Mouse (Mus musculus): ENCODE measurements at regions not wholly inside any gene's neighbourhood (a gene's known extent, or its start where the extent isn't known, plus 50 kb on each side); places are given as distances from the start of the nearest gene placed in this dataset.

GRCm38 (mm10) chr13:114642901-114643491 is 175.0 kb upstream of the Mocs2 start:
- Histone ChIP-seq H3K4me3 (ENCODE audit: low read depth, low read length) (no peak overlapping the region), H3K36me3 (ENCODE audit: control insufficient read depth, insufficient read depth, low read length) (no peaks in the 10 kb centered on the region), H3K4me2 (replicated peaks; ENCODE audit: low read depth, low read length) (no peak overlapping the region), H3K9me3 (ENCODE audit: control insufficient read depth, low read depth, low read length) (no peaks in the 10 kb centered on the region), H3K27ac (ENCODE audit: low read length) (no peak overlapping the region), H3K27me3 (ENCODE audit: control insufficient read depth, insufficient read depth, low read length) (no peaks in the 10 kb centered on the region), H3K9ac (replicated peaks; ENCODE audit: low read depth, low read length) (no peak overlapping the region), H3K4me1 (ENCODE audit: control insufficient read depth, insufficient read depth, low read length) (no peaks in the 10 kb centered on the region)
- no peak for ATAC-seq (ENCODE audit: insufficient number of reproducible peaks, insufficient read depth, low FRiP score, low read depth)
- 59% methylated on average over 3 of the region's 3 CpGs for WGBS

DNA sequence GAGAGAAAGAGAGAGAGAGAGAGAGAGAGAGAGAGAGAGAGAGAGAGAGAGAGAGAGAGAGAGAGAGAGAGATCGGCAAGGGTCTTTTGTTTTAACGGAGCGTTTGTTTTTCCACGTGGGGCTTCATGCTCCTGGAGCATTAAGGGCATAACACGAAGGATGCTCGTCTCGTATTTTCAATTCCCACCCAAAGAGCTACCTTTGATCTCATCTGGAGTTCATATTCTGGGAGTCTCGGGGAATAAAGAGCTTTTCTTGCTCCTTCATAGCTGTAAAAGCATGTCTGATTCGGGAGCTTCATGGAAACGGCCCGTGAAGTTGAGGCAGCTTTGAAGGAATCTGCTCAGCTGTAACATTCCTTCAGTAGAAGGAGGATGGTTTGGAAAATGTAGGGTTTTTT is 174.5 kb upstream of the Mocs2 start:
- 70% methylated on average over 11 of the region's 11 CpGs for WGBS
- Histone ChIP-seq H3K27ac (ENCODE audit: low read length) (no peak overlapping the region), H3K9ac (replicated peaks; ENCODE audit: low read depth, low read length) (no peak overlapping the region), H3K4me2 (replicated peaks; ENCODE audit: low read depth, low read length) (no peak overlapping the region), H3K27me3 (ENCODE audit: control insufficient read depth, insufficient read depth, low read length) (no peaks in the 10 kb centered on the region), H3K36me3 (ENCODE audit: control insufficient read depth, insufficient read depth, low read length) (no peaks in the 10 kb centered on the region), H3K4me3 (ENCODE audit: low read depth, low read length) (no peak overlapping the region), H3K9me3 (ENCODE audit: control insufficient read depth, low read depth, low read length) (no peaks in the 10 kb centered on the region), H3K4me1 (ENCODE audit: control insufficient read depth, insufficient read depth, low read length) (no peaks in the 10 kb centered on the region)
- no peak for ATAC-seq (ENCODE audit: insufficient number of reproducible peaks, insufficient read depth, low FRiP score, low read depth)

DNA sequence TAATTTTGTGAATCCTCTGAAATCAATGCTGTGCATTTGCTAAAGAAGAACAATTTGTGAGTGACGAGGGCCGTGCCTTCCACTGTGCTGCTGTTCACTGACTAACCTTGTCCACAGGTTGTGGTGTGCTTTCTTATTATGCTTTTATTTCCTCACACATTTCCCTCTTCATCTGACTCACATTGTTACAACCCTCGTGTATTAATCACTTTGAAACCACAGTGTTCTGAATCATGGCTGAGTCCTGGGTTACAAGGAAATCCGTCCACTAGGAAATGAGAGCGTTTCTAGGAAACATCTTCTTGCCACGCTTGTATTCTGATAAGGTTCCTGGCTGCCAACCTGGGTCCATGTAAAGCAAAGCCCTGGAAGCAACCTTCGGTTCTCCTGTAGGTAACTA is 163.8 kb upstream of the Mocs2 start:
- Histone ChIP-seq H3K27me3 (ENCODE audit: control insufficient read depth, insufficient read depth, low read length) (no peaks in the 10 kb centered on the region), H3K27ac (ENCODE audit: low read length) (no peak overlapping the region), H3K36me3 (ENCODE audit: control insufficient read depth, insufficient read depth, low read length) (no peaks in the 10 kb centered on the region), H3K9me3 (ENCODE audit: control insufficient read depth, low read depth, low read length) (no peaks in the 10 kb centered on the region), H3K4me2 (replicated peaks; ENCODE audit: low read depth, low read length) (no peak overlapping the region), H3K9ac (replicated peaks; ENCODE audit: low read depth, low read length) (no peak overlapping the region), H3K4me1 (ENCODE audit: control insufficient read depth, insufficient read depth, low read length) (no peaks in the 10 kb centered on the region), H3K4me3 (ENCODE audit: low read depth, low read length) (no peak overlapping the region)
- 85% methylated on average over 7 of the region's 7 CpGs for WGBS
- no peak for ATAC-seq (ENCODE audit: insufficient number of reproducible peaks, insufficient read depth, low FRiP score, low read depth)

DNA sequence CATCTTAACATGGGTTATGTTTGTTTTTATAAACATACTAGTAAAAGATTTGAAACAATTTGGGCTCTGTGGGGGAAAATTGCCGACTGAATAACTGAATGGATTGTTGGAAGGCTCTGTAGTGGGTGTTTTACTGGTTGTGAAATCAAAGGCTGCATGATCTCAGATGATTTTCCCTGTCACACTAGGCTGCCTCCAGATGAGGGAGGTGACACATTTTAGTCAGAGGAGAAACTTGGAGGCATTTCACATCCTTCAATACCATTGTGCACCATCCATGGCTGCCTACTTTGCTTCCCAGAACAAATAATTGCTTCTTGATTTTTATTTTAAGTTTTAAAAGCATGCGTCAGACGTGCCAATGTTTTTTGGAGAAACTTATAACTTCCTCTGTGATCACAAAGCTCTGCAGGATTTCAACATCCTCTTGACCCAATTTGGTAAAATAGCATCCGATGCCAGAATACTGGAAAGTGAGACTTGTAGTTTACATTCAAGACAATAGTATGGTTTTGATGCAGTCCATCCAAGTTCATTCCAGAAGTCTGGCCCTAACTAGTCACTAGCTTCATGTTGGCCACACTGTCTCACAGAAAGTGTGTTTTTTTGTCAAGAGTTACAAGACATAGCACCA is 163.0 kb upstream of the Mocs2 start:
- WGBS: 81% methylated on average over 4 of the region's 4 CpGs
- Histone ChIP-seq H3K4me3 (ENCODE audit: low read depth, low read length) (no peak overlapping the region), H3K9me3 (ENCODE audit: control insufficient read depth, low read depth, low read length) (no peaks in the 10 kb centered on the region), H3K27me3 (ENCODE audit: control insufficient read depth, insufficient read depth, low read length) (no peaks in the 10 kb centered on the region), H3K9ac (replicated peaks; ENCODE audit: low read depth, low read length) (no peak overlapping the region), H3K4me2 (replicated peaks; ENCODE audit: low read depth, low read length) (no peak overlapping the region), H3K36me3 (ENCODE audit: control insufficient read depth, insufficient read depth, low read length) (no peaks in the 10 kb centered on the region), H3K27ac (ENCODE audit: low read length) (no peak overlapping the region), H3K4me1 (ENCODE audit: control insufficient read depth, insufficient read depth, low read length) (no peaks in the 10 kb centered on the region)
- no peak for ATAC-seq (ENCODE audit: insufficient number of reproducible peaks, insufficient read depth, low FRiP score, low read depth)

DNA sequence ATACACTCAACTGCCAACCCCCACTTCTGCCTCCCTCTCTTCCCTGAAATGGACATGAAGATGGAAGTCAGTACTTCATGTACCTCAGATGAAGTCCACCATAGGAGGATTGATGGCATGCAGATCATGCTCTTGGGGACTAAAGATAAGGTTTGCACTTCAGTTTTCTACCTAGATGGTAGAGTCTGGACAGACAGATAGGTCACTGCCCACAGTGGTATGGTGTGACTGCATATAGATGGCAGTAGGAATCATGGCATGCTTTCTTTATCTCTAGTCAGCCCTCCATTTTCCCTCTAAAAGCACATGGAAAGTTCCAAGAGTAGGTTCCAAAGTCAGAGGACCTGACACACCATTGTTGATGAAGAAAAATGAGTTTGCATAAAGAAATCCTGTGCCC is 145.6 kb upstream of the Mocs2 start:
- no peaks in the 10 kb centered on the region for H3K9me3 ChIP-seq (ENCODE audit: control insufficient read depth, low read depth, low read length)
- no peaks in the 10 kb centered on the region for H3K36me3 ChIP-seq (ENCODE audit: control insufficient read depth, insufficient read depth, low read length)
- no peak overlapping the region for H3K4me2 ChIP-seq (replicated peaks; ENCODE audit: low read depth, low read length)
- no peaks in the 10 kb centered on the region for H3K27me3 ChIP-seq (ENCODE audit: control insufficient read depth, insufficient read depth, low read length)
- H3K9ac ChIP-seq (replicated peaks; ENCODE audit: low read depth, low read length): no peak overlapping the region
- no peaks in the 10 kb centered on the region for H3K4me1 ChIP-seq (ENCODE audit: control insufficient read depth, insufficient read depth, low read length)
- no peak overlapping the region for H3K4me3 ChIP-seq (ENCODE audit: low read depth, low read length)
- no peak for ATAC-seq (ENCODE audit: insufficient number of reproducible peaks, insufficient read depth, low FRiP score, low read depth)
- H3K27ac ChIP-seq (ENCODE audit: low read length): no peak overlapping the region

DNA sequence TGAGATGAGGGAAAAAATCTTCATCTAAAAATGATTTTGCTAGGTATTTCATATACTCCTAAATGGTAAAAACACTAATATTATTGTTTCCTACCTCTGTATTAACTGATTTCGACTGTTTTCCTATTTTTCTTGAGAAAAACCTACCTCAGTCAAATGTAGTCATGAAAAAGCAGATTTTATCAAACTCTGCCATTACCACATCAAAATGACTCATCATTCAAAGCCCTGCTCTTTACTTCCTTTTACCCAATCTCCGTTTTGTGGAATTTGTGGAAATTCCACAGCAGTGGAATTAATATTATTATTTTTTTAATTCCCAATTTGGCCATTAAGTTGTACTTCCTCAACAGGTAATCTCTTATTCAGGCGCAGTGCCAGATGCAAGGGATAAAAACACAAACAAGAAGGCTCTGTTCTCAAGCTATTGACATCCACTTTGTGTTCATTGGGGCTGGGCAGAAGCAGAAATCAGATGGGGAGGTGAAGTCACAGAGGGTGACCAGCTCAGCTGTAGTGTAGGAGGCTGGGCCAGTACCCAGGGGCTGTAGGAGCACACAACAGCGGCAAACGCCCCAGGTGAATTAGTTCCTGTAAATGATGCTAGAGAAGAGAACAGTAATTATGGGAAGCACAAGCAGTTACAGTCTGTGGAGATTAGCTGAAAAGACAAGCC is 138.2 kb upstream of the Mocs2 start:
- no peak overlapping the region for H3K4me3 ChIP-seq (ENCODE audit: low read depth, low read length)
- H3K9ac ChIP-seq (replicated peaks; ENCODE audit: low read depth, low read length): no peak overlapping the region
- no peaks in the 10 kb centered on the region for H3K9me3 ChIP-seq (ENCODE audit: control insufficient read depth, low read depth, low read length)
- no peaks in the 10 kb centered on the region for H3K27me3 ChIP-seq (ENCODE audit: control insufficient read depth, insufficient read depth, low read length)
- peak overlapping the region; percentile 56; the same call in 1 of the 2 replicates for H3K27ac ChIP-seq (ENCODE audit: low read length)
- H3K36me3 ChIP-seq (ENCODE audit: control insufficient read depth, insufficient read depth, low read length): no peaks in the 10 kb centered on the region
- ATAC-seq (ENCODE audit: insufficient number of reproducible peaks, insufficient read depth, low FRiP score, low read depth): peak; percentile 63
- no peaks in the 10 kb centered on the region for H3K4me1 ChIP-seq (ENCODE audit: control insufficient read depth, insufficient read depth, low read length)
- H3K4me2 ChIP-seq (replicated peaks; ENCODE audit: low read depth, low read length): no peak overlapping the region; the same call in 1 of the 2 replicates
- WGBS: 59% methylated on average over 5 of the region's 5 CpGs

GRCm38 (mm10) chr13:114680379-114680733 is 137.7 kb upstream of the Mocs2 start:
- WGBS: 49% methylated on average over 9 of the region's 9 CpGs
- H3K4me3 ChIP-seq (ENCODE audit: low read depth, low read length): no peak overlapping the region
- ATAC-seq (ENCODE audit: insufficient number of reproducible peaks, insufficient read depth, low FRiP score, low read depth): peak; percentile 98
- peak overlapping the region; percentile 56; the same call in 1 of the 2 replicates for H3K27ac ChIP-seq (ENCODE audit: low read length)
- no peaks in the 10 kb centered on the region for H3K36me3 ChIP-seq (ENCODE audit: control insufficient read depth, insufficient read depth, low read length)
- no peaks in the 10 kb centered on the region for H3K9me3 ChIP-seq (ENCODE audit: control insufficient read depth, low read depth, low read length)
- H3K4me1 ChIP-seq (ENCODE audit: control insufficient read depth, insufficient read depth, low read length): no peaks in the 10 kb centered on the region
- no peak overlapping the region; the same call in 1 of the 2 replicates for H3K4me2 ChIP-seq (replicated peaks; ENCODE audit: low read depth, low read length)
- H3K27me3 ChIP-seq (ENCODE audit: control insufficient read depth, insufficient read depth, low read length): no peaks in the 10 kb centered on the region
- no peak overlapping the region for H3K9ac ChIP-seq (replicated peaks; ENCODE audit: low read depth, low read length)

DNA sequence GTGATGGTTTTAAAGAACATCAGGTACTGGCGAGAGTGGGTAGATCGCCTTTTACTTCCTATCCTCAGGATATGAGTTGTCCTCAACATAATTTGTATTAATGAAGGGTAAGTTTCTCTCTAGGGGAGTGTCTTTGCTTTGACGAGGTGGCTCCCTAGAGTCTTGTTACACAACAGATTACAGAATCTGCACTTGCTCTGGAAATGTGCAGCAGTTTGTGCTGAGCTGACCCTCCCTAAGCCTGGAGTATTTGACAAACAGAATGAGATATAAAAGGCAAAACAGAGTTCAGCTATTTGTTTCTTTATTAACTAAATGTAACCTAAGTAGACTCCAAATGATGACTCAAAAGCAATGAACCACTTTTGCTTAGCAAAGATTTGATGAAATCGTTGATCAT is 136.8 kb upstream of the Mocs2 start:
- no peak overlapping the region for H3K9ac ChIP-seq (replicated peaks; ENCODE audit: low read depth, low read length)
- peak overlapping the region; percentile 72; the same call in 1 of the 2 replicates for H3K27ac ChIP-seq (ENCODE audit: low read length)
- no peaks in the 10 kb centered on the region for H3K27me3 ChIP-seq (ENCODE audit: control insufficient read depth, insufficient read depth, low read length)
- WGBS: 69% methylated on average over 4 of the region's 4 CpGs
- H3K4me3 ChIP-seq (ENCODE audit: low read depth, low read length): no peak overlapping the region
- no peak for ATAC-seq (ENCODE audit: insufficient number of reproducible peaks, insufficient read depth, low FRiP score, low read depth)
- H3K9me3 ChIP-seq (ENCODE audit: control insufficient read depth, low read depth, low read length): no peaks in the 10 kb centered on the region
- no peaks in the 10 kb centered on the region for H3K4me1 ChIP-seq (ENCODE audit: control insufficient read depth, insufficient read depth, low read length)
- H3K36me3 ChIP-seq (ENCODE audit: control insufficient read depth, insufficient read depth, low read length): no peaks in the 10 kb centered on the region
- no peak overlapping the region for H3K4me2 ChIP-seq (replicated peaks; ENCODE audit: low read depth, low read length)

Data from stomach, embryonic 14.5 days (tissue).